Mouse (Mus musculus) liver, adult 2 months (tissue): Measurements from ENCODE around the gene Rpl21.

Experiments
- CTCF ChIP-seq: fragments of 200-500 bp; IDR thresholded peaks from 2 replicates; pipeline ENCODE4 v1.5.1; 2011; ENCODE audit warnings: low read depth, low read length, control low read depth
- POLR2A ChIP-seq: fragments of 200-500 bp; IDR thresholded peaks from 2 replicates; pipeline ENCODE4 v1.6.1; 2011; ENCODE audit warnings: low read length, control low read depth; ENCODE audit not compliant: insufficient read depth; ENCODE audit errors: extremely low read depth

GRCm38 (mm10) chr5:146860222-146860998 lies 27.7 kb downstream of the Rpl21 start:
- TF ChIP-seq POLR2A (no peak), CTCF (no peak)
